Mouse (Mus musculus): ENCODE results near the gene Aif1l.

Gene Aif1l

DNA sequence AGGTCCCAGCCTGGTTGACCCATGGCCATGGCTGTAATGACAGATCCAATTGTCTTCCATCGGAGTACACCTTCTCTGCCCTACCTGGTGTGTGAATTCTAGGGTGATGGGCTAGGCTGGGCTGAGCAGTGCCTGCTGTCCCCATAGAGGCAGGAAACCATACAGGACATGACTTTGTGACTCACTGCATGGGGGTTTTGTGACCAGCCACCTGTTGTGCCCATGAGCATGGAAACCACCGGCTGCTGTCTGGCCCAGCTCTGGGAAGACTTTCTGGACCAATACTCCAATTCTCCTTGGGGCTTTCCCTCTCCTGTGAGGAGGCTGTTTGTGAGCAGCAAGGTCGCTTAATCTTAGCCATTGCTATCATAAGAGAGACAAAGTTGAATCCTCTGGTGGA is 2.8 kb downstream of the Aif1l start:
- no peak for DNase-seq

DNA sequence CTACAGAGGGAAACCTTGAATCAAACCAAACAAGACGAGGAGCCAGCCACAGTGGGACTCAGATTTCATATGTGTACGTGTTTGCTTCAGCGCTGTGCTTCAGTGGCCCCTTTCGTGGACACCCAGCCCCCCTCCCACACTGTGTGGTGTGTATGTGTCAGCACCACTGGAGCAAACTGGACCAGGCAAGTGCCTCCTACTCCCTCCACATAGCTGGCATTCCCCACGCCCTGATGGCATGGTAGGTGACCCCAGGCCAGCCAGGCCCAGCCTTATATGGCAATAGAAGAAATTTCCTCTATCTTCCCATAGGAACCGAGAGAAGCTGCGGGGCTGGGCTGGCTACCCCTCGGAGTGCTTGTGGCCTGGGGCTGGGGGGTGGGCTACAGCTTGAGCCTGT is 3.7 kb downstream of the Aif1l start:
- peak; percentile 79 for DNase-seq

DNA sequence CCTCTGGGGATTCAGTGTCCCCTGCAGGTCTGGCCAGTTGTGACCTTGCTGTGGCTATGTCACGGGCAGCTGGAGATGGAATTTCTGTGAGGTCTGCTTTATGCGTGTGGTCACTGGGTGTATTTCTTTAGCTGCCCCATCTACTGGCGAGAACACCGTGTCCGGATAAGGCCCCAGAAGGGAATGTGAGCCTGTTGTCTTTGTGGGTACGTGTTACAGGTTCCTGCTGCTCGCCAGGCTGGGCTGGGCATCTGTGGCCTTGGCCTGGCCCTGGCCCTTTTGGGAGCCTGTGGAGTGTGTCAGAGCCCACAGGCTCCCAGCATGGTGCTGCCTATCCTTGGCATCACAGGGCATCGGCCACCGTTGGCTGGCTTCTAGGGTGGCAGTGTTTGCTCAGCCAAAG is 4.8 kb downstream of the Aif1l start:
- peak; percentile 87 for DNase-seq

DNA sequence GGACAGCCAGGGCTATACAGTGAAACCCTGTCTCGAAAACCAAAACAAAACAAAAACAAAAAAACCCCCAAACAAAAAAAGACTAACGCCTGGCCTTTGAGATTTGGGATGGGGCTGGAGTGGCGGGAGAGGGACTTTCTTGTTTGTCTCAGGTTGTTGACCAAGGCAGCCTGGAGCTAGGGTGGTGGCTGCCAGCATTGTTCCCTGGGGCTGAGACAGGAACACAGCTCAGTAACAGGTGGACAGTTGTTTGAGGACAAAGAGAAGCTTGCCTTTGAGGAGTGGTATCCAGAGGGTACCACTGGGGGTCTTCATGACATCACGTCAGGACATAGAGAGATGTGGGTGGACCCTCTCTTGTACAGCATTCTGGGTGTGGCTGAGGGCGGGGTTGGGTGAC is 5.7 kb downstream of the Aif1l start:
- DNase-seq: no peak

DNA sequence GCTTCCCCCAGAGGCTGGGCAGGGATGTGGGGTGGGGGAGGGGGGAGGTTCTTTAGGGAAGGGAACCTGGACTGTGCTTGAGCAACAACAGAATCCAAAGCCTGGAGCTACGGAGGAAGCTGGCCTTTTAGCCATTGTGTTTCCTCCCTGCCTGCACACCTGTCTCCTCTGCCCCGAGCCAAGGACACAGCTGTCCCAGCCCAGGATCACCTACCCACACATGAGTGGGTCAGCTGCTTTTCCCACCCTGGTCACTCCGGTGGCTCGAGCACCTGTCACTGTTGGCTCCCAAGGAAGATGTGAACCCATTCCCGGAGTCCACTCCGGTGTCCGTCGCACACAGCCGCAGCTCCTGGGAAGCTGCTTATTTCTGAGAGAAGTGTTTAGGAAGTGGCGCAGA is 7.3 kb downstream of the Aif1l start:
- DNase-seq: peak; percentile 4

DNA sequence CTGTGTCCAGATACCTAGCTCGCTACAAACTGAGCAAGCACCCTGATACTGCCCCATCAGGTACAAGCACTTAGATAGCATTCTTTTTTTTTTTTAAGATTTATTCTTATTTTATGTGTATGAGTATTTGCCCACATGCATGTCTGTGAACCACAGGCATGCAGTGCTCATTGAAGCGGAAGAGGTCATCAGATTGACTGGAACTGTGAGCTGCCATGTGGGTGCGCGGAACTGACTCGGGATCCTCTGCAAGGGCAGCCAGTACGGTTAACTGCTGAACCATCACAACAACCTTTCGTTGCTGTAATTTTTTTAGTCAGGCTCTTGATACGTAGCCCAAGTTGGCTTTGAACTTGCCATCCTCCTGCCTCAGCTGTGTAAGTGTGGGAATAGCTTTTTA is 11.0 kb downstream of the Aif1l start:
- DNase-seq: no peak

DNA sequence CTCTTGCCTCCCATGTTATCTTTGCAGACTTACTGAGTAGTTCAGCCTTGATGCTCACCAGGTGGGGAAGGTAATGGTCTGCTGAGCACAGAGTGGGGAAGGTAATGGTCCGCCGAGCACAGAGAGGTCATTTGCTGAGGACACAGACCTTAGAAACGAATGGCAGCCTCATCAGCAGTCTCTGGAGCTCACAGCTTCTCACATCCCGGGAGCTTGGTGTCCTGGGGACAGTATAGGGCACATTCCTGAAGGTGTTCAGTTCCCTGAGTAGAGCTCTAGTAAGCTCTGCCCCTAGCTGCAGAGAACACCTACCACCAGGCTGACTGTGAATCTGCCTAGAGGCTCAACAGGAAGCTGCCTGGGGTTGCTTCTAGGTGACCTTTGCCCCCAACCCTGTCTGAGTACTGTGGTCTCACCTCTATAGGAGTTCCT is 11.9 kb downstream of the Aif1l start:
- DNase-seq: peak; percentile 76

DNA sequence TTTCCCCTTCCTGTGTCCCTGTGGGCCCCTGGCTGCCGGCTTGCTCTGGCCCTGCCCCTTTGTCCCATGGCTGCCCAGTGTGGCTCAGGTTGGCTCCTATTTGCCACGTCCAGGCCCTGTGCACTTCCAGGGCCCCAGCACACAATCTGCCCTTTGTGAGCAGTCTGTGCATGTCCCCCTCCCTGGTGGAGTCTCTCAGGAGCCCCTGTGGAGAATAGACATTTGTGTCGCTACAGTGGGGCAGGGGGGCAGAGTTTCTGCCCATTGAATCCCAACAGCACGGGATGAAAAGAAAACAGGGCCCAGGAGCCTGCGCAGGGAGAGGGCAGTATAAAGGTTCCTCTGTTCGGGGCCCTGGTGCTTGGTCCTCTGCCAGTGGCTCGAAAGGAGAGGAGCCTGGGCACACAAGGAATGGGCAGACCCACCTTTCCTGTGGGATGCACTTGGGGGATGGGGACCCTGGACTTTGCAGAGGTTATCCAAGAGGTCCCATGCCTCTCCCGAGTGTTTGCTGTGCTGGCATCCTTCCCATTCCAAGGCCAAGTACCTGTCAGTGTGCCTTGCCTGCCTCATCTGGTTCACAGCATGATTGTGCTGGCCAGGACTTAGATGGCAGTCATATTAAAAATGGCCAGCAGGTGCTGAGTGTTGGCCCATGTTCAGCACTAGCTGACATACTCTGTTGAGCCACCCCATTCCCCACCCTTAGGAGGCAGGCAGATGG is 12.7 kb downstream of the Aif1l start:
- peak; percentile 74 for DNase-seq

DNA sequence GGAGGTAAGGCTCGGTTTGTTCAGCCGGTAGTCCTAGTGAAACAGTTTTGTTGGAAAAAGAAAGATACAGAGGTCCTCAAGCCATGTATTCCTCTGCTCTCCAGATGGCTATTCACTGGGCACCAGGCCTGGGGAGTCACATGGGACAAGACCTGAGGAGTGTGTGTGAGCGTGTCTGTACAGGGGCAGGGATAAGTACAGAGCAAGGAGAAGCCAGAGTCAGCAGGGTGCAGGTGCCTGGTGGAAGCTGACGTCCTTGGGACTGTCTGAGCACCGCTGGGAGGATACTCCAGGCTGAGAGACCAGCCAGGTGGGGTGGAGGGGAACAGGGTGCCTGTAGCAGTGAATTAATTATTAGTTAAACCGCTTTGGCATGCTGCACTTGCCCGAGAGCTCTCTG is 13.6 kb downstream of the Aif1l start:
- peak; percentile 91 for DNase-seq

DNA sequence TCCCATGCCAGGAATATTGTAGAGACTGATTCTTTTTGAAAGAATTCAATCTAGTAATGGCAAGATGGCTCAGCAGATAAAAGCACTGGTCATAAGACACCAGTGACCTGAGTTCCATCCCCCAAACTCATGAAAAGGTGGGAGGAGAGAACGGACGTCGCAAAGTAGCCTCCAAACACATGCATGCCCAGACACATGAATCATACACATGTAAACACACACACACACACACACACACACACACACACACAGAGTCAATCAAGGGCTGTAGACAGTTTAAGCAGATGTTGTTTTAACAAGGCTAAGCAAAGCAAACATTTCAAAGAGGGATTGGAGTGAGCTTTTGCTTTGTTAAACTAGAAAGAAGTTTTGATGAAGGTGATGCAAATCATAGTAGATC is 14.3 kb downstream of the Aif1l start:
- DNase-seq: peak; percentile 4

DNA sequence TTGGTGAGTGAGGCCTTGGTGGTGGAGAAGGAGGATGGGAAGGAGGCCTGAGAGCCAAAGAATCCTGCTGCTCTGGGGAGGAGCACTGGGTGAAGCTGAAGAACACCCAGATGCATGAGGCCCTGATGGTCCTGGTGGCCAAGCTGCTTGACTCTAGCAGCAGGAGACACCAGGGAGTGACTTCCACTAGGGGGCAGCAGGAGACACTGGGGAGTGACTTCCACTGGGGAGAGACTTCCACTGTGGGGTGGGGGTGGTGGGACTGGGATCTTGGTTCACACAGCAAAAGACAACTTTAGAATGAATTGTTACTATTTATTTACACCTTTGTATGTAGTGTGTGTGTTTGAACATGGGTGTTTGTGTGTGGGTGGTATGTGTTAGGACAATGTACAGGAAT is 15.2 kb downstream of the Aif1l start:
- peak; percentile 58 for DNase-seq

DNA sequence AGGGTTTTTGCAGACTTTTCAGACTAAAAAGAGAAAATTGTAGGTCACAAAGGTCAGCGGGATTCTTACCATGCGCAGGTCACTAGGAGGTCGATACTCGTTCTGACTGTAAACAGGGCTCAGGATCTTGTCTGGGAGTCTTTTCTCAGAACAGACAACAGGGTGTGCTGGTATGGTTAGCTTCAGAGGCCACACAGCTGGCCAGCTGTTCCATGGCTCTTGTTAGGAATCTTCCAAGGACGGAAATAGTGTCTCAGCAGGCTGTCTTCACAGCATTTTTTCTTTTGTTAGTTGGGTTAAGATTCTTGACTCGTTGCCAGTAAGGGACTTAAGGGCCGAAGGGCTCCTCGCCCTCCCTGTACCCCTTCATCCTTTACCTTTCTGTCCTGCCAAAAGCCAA is 16.9 kb downstream of the Aif1l start:
- peak; percentile 4 for DNase-seq

DNA sequence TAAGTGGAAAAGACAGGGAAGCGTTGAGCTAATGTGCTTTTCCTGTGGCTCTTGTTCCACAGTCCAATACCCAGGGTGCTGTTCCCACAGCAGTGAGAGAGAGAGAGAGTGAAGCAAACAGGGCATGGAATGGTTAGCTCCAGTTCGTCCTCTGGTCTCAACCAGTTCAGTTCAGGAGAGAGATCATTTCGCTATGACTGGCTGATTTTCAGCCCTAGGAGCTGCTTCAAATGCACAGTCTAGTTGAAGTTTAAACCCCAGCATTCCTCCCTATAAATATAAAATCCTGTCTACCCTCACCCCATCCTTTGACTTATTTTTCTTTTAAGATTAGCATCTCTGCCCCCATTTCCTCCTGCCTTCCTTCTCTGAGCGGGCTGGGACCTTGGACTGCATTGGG is 22.6 kb downstream of the Aif1l start:
- DNase-seq: peak; percentile 86

DNA sequence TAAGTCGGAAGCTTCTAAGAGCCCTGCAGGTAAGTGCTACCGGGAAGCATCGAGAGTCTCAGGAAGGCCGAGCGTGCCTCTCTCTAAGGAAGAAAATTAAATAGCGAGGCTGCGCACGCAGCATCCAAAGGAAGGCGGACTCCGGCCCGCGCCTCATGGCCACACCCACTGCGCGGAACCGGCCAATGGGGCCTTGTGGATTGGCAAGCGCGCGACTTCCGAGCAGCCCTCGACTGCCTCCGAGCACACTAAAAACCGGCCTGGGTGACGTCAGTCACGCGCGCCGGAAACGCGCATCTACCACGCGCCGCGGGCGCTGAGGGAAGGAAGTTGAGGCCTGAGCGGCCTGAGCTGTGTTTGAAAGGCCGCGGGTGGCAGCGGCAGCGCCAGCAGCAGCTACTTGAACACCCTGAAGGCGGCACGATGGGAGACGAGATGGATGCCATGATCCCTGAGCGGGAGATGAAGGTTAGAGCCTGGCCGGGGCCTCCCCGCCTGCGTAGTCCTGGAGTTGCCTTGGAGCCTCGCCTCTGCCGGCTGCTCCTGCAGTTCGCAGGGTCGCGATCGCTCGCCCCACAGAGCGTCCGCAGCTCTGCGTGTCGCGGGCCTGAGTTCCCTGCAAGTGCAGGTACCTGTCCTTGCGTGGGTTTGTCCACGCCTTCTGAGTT is 24.3 kb downstream of the Aif1l start, which contains the start of gene Nup214:
Gene Nup214 (plus strand): TSS at position 296 of the 668 bp plus-strand sequence.
- DNase-seq: peak; percentile 99

DNA sequence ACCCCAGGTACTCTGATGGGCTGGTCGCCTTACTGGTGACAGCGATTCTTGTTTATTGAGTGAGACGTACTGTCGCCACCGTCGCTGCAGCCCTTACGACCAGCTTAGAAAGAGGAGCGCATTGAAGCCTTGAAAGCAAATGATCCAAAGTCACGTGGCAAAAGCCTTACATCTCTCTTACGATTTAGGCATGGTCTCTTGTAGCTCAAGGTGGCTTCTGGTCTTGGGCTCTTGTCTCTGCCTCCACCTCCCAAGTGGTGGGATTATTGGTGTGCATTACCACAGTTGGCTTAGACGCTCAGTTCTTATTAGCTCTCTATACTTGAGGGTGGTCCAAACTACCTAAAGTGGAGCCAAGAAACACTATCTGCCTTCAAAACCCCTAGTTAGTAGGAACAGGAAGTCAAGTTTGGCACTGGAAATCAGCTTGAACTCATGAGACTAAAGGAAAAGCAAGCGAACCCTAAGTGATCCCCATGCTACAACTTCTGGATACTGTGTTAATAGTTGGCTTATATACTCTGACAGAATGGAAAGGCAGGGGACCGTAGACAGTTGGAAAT is 25.0 kb downstream of the Aif1l start:
- no peak for DNase-seq

DNA sequence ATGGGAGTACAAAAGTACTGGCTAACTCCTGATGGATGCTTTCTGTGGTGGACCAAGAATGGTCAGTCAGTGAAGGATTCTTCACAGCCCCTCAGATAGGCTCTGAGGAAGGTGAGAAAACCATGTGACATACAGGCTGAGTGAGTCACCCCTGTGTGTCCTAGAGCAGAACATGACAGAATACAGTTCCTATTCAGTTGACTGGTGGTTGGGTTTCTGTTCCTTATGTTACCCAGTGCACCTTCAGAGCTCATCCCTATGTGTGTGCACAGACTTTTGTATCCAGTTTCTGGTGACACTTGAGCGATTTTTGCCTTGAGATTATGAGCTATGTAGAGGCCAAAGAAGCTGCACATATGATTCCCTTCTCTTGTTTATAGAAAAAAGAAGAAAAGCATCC is 37.8 kb downstream of the Aif1l start:
- no peak for DNase-seq

DNA sequence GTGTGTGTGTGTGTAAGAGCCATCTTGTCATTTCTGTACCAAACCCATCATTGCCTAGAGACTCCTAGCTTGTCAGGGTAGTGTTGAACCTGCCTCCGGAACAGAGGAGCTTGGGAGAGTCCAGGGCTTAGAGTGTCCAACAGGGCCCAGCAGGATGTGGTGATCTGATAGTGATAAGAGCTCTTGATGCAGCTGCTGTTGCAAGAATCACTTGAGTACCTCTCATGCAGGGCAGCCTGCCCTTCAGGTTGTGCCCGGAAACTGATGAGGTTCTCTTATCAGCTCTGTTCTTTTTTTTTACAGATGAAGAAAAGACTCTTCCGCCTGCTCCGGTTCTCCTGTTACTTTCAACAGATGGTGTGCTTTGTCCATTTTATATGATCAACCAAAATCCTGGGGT is 41.0 kb downstream of the Aif1l start:
- no peak for DNase-seq

DNA sequence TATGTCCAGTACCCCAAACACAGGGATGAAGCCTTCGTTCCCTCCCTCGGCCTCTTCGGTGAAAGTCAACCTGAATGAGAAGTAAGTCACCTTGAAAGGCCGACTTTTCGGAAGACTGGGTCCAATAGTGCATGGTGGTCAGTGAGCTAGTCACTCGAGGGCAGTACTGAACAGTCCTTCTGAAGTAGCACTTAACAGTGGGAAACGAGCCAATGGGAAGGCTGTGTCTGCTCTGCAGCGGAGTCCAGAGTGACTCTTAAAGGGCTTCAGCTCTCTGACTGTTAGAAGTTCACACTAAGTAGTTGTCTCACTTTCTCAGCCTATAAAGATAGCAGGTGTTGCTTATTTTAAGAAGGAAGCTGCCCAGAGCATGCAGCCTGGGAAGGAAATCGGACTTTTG is 45.0 kb downstream of the Aif1l start:
- no peak for DNase-seq

DNA sequence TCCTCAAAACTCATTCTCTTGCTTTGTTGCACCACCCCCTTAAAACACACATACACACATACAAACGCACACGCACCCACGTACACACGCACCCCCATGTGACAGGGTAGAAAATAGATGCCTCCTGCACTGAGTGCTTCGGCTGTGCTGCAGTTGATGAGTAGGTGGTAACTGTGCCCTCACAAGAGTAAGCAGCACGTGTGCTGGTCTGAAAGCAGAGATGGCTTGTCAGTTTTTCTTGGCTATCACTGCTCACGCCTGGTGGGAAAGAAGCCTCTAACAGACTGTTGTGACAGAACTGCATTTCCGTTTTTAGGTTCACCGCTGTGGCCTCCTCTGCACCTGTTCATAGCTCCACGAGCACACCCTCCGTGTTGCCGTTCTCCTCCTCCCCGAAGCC is 46.1 kb downstream of the Aif1l start:
- no peak for DNase-seq

DNA sequence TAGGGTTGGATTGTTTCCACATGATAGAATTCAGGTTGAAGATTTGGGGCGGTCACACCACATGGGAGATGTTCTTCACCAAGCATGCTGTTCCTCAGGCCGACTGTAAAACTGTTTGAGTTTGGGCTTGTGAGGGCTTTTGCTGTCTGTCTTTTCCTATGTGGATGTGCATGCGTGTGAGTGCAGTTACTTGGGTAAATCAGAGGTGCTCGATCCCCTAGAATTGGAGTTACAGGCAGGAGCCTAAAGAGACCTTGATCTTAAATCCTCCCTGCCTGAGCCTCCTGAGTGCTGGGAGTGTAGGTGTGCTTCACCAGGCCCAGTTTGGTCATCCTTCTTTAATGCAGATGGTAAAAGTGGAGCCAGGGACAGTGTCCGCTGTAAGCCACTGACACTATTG is 47.6 kb downstream of the Aif1l start:
- DNase-seq: no peak

DNA sequence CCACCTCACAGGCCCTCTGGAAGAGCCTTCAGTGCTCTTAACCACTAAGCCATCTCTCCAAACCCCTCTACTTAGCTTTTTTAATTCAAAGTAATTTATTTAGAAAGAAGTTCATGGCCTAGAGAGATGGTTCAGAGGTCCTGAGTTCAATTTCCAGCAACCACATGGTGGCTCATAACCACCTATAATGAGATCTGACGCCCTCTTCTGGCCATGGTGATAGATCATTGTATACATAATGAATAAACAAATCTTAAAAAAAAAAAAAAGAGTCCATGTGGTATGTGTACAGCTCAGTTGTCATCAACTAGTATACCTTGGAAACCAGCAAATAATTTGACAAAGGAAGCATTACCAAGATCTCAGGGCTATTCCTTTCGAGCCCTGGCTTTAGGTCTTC is 48.5 kb downstream of the Aif1l start:
- DNase-seq: no peak

DNA sequence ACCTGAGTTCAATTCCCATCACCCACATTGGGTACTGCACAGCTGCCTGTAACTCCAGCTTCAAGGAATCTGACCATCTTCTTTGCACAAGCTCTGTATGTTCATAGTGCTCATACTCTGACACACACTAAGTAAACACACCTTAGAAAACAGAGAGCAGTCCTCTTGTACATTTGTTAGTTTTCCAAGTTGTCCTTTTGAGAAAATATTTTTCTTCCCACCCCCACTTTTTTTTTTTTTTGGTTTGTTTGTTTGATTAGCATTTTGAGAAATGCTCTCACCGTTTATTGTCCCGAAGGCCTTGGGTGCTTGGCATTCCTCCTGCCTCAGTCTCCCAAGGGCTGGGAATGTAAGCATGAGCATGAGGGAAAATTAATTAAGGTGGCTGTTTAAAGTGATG is 58.4 kb downstream of the Aif1l start:
- no peak for DNase-seq

DNA sequence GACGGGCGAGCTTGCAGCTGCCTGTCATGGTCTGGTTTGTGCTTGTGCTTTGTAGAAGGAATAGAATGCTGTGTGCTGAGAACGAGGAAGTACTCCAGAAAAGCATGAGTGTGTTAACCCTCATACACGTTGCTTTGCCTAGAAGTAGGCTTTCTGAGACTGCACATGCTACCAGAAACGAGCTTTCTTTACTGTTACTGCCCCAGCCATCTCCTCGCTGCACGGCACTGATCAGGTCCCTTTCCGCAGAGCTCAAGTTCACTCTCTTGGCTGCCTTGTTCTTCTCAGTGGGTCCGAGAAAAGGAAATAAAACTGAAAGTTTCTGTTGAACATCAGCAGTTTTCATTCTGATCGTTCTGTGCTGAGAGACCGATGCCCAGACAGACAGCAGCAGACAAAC is 58.8 kb downstream of the Aif1l start:
- DNase-seq: no peak

DNA sequence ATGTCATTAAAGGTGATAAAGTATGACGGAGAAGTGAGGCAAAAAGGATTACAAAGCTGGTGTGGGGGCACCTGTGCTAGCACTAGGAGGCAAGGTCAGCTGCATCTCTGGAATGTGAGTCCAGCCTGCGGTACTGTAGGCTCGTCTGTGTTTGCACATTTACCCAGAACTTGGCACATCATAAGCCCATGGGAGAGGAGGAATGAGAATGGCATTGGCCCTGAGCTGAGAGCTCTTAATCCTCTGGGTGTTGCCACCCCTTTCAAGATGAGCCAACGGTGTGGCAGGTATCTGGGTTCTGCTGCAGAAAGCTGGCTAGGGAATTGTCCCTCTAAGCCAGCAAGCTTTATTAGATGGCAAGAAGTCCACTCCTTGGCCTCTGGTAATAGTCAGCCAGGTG is 69.8 kb downstream of the Aif1l start:
- DNase-seq: peak; percentile 63

DNA sequence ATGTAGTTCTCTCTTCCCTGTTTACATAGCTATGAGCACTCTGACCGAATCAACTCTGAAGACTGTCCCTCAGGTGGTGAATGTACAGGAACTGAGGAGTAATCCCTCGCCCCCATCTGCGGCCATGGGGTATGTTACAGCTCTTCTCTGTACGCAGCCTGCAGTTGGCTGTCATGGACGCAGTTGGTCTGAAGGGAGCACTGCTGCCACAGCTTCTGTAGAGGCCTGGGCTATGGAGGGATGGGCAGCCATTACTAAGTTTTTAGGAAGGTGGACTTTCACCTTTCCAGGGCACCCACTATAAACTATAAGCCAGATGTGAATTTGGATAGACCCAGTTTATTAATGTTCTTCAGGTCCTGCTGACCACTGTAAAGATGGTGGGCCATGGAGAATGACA is 70.3 kb downstream of the Aif1l start:
- DNase-seq: no peak
